ENCODE assay signal across 8 mouse cellular contexts in genomic region chr1:156633095-156633494, GRCm38 (mm10). TPM values are rescaled to one million over a fixed set of nuclear protein-coding genes. Genes with fewer than 3 reads are reported as not detected.
A peak's percentile ranks its signal among the peaks of the same experiment; 100 is the strongest.
DNase-seq lines count a peak whose midpoint lies in the region; ATAC-seq lines count a peak whose summit lies in the region.

No protein-coding gene starts in this region.

- H3K9me3 ChIP-seq in intestine, embryonic 15.5 days: no peaks in the 10 kb centered on the region
- H3K9me3 ChIP-seq in midbrain, embryonic 14.5 days (ENCODE audit: control insufficient read depth, low read length): no peaks in the 10 kb centered on the region

- H3K36me3 ChIP-seq in intestine, embryonic 15.5 days: peaks cover 24% of the 10 kb centered on the region
- peaks cover 67% of the 10 kb centered on the region for H3K36me3 ChIP-seq in midbrain, embryonic 14.5 days (ENCODE audit: control insufficient read depth, insufficient read depth, low read length)

- H3K4me2 ChIP-seq in intestine, embryonic 15.5 days (replicated peaks): no peak overlapping the region
- H3K4me2 ChIP-seq in midbrain, embryonic 14.5 days (ENCODE audit: low read length): no peak overlapping the region

- 77% methylated on average over 10 of the region's 10 CpGs for WGBS in intestine, embryonic 15.5 days
- 80% methylated on average over 10 of the region's 10 CpGs for WGBS in midbrain, embryonic 14.5 days

- H3K27ac ChIP-seq in intestine, embryonic 15.5 days: no peak overlapping the region
- no peak overlapping the region for H3K27ac ChIP-seq in midbrain, embryonic 14.5 days (replicated peaks; ENCODE audit: low read depth, low read length)

- H3K4me1 ChIP-seq in intestine, embryonic 15.5 days (replicated peaks): no peaks in the 10 kb centered on the region
- H3K4me1 ChIP-seq in midbrain, embryonic 14.5 days (ENCODE audit: control insufficient read depth, insufficient read depth, low read length): no peaks in the 10 kb centered on the region

- DNase-seq in kidney, adult 18-20 months: peak; percentile 36
- no peak for DNase-seq in kidney, adult 11 months
- DNase-seq in ES-CJ7 (ENCODE audit: low read depth, low spot score): peak; percentile 78
- DNase-seq in cerebellum, postnatal 25 days: peak; percentile 53 to 66
- DNase-seq in midbrain, embryonic 14.5 days: peak; percentile 81
- DNase-seq in c-Kit-positive CD71-positive TER-119-positive erythroid progenitor cells, embryonic 14.5 days (ENCODE audit: low spot score): no peak
- DNase-seq in layer of hippocampus, adult 9-11 months: no peak

- H3K9ac ChIP-seq in intestine, embryonic 15.5 days: no peak overlapping the region
- no peak overlapping the region for H3K9ac ChIP-seq in midbrain, embryonic 14.5 days (replicated peaks; ENCODE audit: low read length)

- no peak overlapping the region for H3K4me3 ChIP-seq in intestine, embryonic 15.5 days (replicated peaks)
- no peak overlapping the region for H3K4me3 ChIP-seq in midbrain, embryonic 14.5 days (replicated peaks; ENCODE audit: low read depth, low read length)

- no peaks in the 10 kb centered on the region for H3K27me3 ChIP-seq in intestine, embryonic 15.5 days (replicated peaks)
- H3K27me3 ChIP-seq in midbrain, embryonic 14.5 days (ENCODE audit: control insufficient read depth, insufficient read depth, low read length): no peaks in the 10 kb centered on the region

- peak; percentile 67 for ATAC-seq in intestine, embryonic 15.5 days
- ATAC-seq in midbrain, embryonic 14.5 days (ENCODE audit: low FRiP score, low TSS enrichment): no peak

RNA-seq across cellular contexts. Expression of gene Tor3a, which starts 41.1 kb away (rescaled TPM):
- 5.4 and 5.6 TPM in 2 replicates for polyA plus RNA-seq in intestine, embryonic 15.5 days (2015; fragmentation: Nextera tagmentation; extraction: Ambion mirVana)
- polyA plus RNA-seq in midbrain, embryonic 14.5 days (2014; fragmentation: Nextera tagmentation; extraction: Ambion mirVana): 1.6 and 4.6 TPM in 2 replicates

Comparison
In these comparisons a context has a peak if more than half of its experiments do, and no peak if none do; other contexts are left out.
1. DNase-seq: peak in kidney, adult 18-20 months (single experiment), ES-CJ7 (single experiment), cerebellum, postnatal 25 days (2 of 2) and midbrain, embryonic 14.5 days (single experiment); none in kidney, adult 11 months (single experiment), c-Kit-positive CD71-positive TER-119-positive erythroid progenitor cells, embryonic 14.5 days (single experiment) and layer of hippocampus, adult 9-11 months (single experiment).